ENCODE assay signal across 8 mouse cellular contexts in the genomic region with DNA sequence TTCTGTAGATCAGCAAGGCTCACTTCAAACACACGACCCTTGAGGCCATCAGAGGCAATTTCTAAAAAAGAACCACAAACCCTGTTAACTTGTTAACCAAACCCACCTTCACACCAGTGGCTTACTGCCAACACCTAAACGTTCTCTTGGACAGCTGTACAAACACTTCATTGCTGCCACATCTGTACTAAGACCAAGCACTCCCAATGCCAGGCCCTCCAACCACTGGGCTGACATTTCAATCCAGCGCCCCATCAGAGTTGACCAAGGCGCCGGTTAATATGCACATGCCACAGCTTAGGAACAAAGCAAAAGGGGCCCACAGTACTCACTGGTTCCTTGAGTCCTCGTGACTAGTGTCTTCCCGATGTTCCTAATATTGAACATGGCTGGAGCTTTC. TPM values are rescaled to one million over a fixed set of nuclear protein-coding genes. Genes with fewer than 3 reads are reported as not detected.
DNase-seq lines count a peak whose midpoint lies in the region; ATAC-seq and TF ChIP-seq lines count a peak whose summit lies in the region.

No protein-coding gene starts in this region.

- H3K4me3 ChIP-seq in lung, embryonic 14.5 days (ENCODE audit: low read depth, low read length), result peak overlapping the region; percentile 99
- H3K4me3 ChIP-seq in intestine, embryonic 14.5 days (ENCODE audit: low read depth, low read length), result peak overlapping the region; percentile 86
- peak overlapping the region; percentile 97 for H3K4me3 ChIP-seq in midbrain, embryonic 12.5 days

- H3K27ac ChIP-seq in lung, embryonic 14.5 days (ENCODE audit: low read depth), result peak overlapping the region; percentile 92
- H3K27ac ChIP-seq in intestine, embryonic 14.5 days (ENCODE audit: low read depth), result peak overlapping the region; percentile 89; the same call in 1 of the 2 replicates
- peak overlapping the region; percentile 89; the same call in 1 of the 2 replicates for H3K27ac ChIP-seq in midbrain, embryonic 12.5 days (replicated peaks)

- H3K9ac ChIP-seq in lung, embryonic 14.5 days, result peak overlapping the region; percentile 100
- H3K9ac ChIP-seq in intestine, embryonic 14.5 days (ENCODE audit: low read length), result peak overlapping the region; percentile 99
- H3K9ac ChIP-seq in midbrain, embryonic 12.5 days (replicated peaks), result peak overlapping the region; percentile 99

- H3K9me3 ChIP-seq in lung, embryonic 14.5 days (ENCODE audit: low read depth, low read length), result no peaks in the 10 kb centered on the region
- H3K9me3 ChIP-seq in intestine, embryonic 14.5 days (ENCODE audit: control insufficient read depth, low read length), result no peaks in the 10 kb centered on the region
- no peaks in the 10 kb centered on the region for H3K9me3 ChIP-seq in midbrain, embryonic 12.5 days

- H3K4me2 ChIP-seq in lung, embryonic 14.5 days, result peak overlapping the region; percentile 74
- H3K4me2 ChIP-seq in intestine, embryonic 14.5 days (ENCODE audit: low read length), result peak overlapping the region; percentile 81
- H3K4me2 ChIP-seq in midbrain, embryonic 12.5 days (replicated peaks), result peak overlapping the region; percentile 81

- WGBS in lung, embryonic 14.5 days, result 3% methylated on average over 7 of the region's 7 CpGs
- WGBS in intestine, embryonic 14.5 days, result 13% methylated on average over 7 of the region's 7 CpGs
- WGBS in midbrain, embryonic 12.5 days, result 18% methylated on average over 7 of the region's 7 CpGs

- H3K27me3 ChIP-seq in lung, embryonic 14.5 days (ENCODE audit: insufficient read depth, low read length), result no peaks in the 10 kb centered on the region
- H3K27me3 ChIP-seq in intestine, embryonic 14.5 days (replicated peaks; ENCODE audit: control insufficient read depth, insufficient read depth, low read length), result no peaks in the 10 kb centered on the region
- H3K27me3 ChIP-seq in midbrain, embryonic 12.5 days, result no peaks in the 10 kb centered on the region

- no peak for TF ChIP-seq CTCF in lung, embryonic 14.5 days (IDR thresholded peaks at IDR 0.05; ENCODE audit: low read depth)

- ATAC-seq in lung, embryonic 14.5 days (ENCODE audit: insufficient read depth), result no peak
- ATAC-seq in intestine, embryonic 14.5 days (replicated peaks; ENCODE audit: low FRiP score, low TSS enrichment, low read depth), result no peak
- ATAC-seq in midbrain, embryonic 12.5 days (ENCODE audit: low FRiP score, low read depth), result no peak
- ATAC-seq in granulocyte monocyte progenitor cell, adult 5-6 weeks (replicated peaks; ENCODE audit: poor library complexity, severe bottlenecking), result no peak

- no peaks in the 10 kb centered on the region for H3K4me1 ChIP-seq in lung, embryonic 14.5 days (ENCODE audit: insufficient read depth)
- H3K4me1 ChIP-seq in intestine, embryonic 14.5 days (replicated peaks; ENCODE audit: control insufficient read depth, insufficient read depth, low read length), result peaks cover 15% of the 10 kb centered on the region
- H3K4me1 ChIP-seq in midbrain, embryonic 12.5 days, result peaks cover 18% of the 10 kb centered on the region

- DNase-seq in adrenal gland, adult 2 months, result peak; percentile 23
- DNase-seq in adrenal gland, postnatal 25 days, result no peak
- peak; percentile 46 for DNase-seq in lung, embryonic 14.5 days
- no peak for DNase-seq in lung, postnatal 25 days (ENCODE audit: low spot score)
- DNase-seq in intestine, embryonic 14.5 days (ENCODE audit: low spot score), result peak; percentile 70
- no peak for DNase-seq in T-cell, adult 2 months (ENCODE audit: low spot score)

- peaks cover 52% of the 10 kb centered on the region for H3K36me3 ChIP-seq in lung, embryonic 14.5 days (ENCODE audit: insufficient read depth)
- peaks cover 50% of the 10 kb centered on the region for H3K36me3 ChIP-seq in intestine, embryonic 14.5 days (ENCODE audit: control insufficient read depth, insufficient read depth, low read length)
- H3K36me3 ChIP-seq in midbrain, embryonic 12.5 days, result peaks cover 46% of the 10 kb centered on the region

RNA-seq across cellular contexts. Expression of a gene that starts 1.1 kb away (rescaled TPM):
- total RNA-seq in adrenal gland, adult 2 months (2021), result 100 to 1,000 TPM; 728 to 830 TPM
- 12.6 and 17.1 TPM in 2 replicates for polyA plus RNA-seq in adrenal gland, adult 2 months (2012; rRNA removed)
- 721 and 784 TPM in 2 replicates for total RNA-seq in adrenal gland, postnatal 25 days (2021)
- polyA plus RNA-seq in lung, embryonic 14.5 days (2014; fragmentation: Nextera tagmentation; extraction: Ambion mirVana), result 1,473 and 1,526 TPM in 2 replicates
- 1,532 and 1,540 TPM in 2 replicates for polyA plus RNA-seq in intestine, embryonic 14.5 days (2014; fragmentation: Nextera tagmentation; extraction: Ambion mirVana)
- polyA plus RNA-seq in midbrain, embryonic 12.5 days (2016; fragmentation: Nextera tagmentation; extraction: Ambion mirVana), result 812 and 830 TPM in 2 replicates
- total RNA-seq in granulocyte monocyte progenitor cell, adult 5-6 weeks (2014; fragmentation: Nextera tagmentation), result 3,744 and 3,748 TPM in 2 replicates
- 6,425 and 6,963 TPM in 2 replicates for total RNA-seq in granulocyte monocyte progenitor cell, adult 5-6 weeks (2017)

Comparison
In these comparisons a context has a peak if more than half of its experiments do, and no peak if none do; other contexts are left out.
1. DNase-seq: peak in adrenal gland, adult 2 months (single experiment), lung, embryonic 14.5 days (single experiment) and intestine, embryonic 14.5 days (single experiment); none in adrenal gland, postnatal 25 days (single experiment), lung, postnatal 25 days (single experiment) and T-cell, adult 2 months (single experiment).
2. RNA of a gene that starts 1.1 kb away (polyA plus RNA-seq): 1,532 to 1,540 TPM in intestine, embryonic 14.5 days, 1,473 to 1,526 TPM in lung, embryonic 14.5 days and 812 to 830 TPM in midbrain, embryonic 12.5 days; 12.6 to 17.1 TPM in adrenal gland, adult 2 months; every median in the first group is over 10 times any median in the second.
3. Peak in every context shown above with its lines, with median percentiles within 50 percentile points of each other: H3K27ac ChIP-seq, H3K4me2 ChIP-seq, H3K4me3 ChIP-seq and H3K9ac ChIP-seq.